Mouse (Mus musculus) midbrain, embryonic 16.5 days (tissue): ENCODE results near the gene Ppan. TPM values are rescaled to one million over a fixed set of nuclear protein-coding genes. Genes with fewer than 3 reads are reported as not detected.

ENCODE experiments used
- ATAC-seq: fragments of 200-750 bp; cut with Nextera tagmentation; 2 replicates; pipeline ENCODE4 v1.8.0; 2017; ENCODE audit warnings: moderate TSS enrichment
- H3K27ac ChIP-seq: fragments of 300-500 bp; sonication (generic); 2 replicates; pipeline ENCODE4 v1.5.1; 2014; ENCODE audit warnings: mild to moderate bottlenecking, low read length, mixed read lengths
- H3K27me3 ChIP-seq: fragments of 300-500 bp; sonication (generic); 2 replicates; pipeline ENCODE4 v1.6.1; 2014; ENCODE audit warnings: low read depth, low read length, mixed read lengths; ENCODE audit not compliant: control insufficient read depth, insufficient read depth
- H3K36me3 ChIP-seq: fragments of 300-500 bp; sonication (generic); 2 replicates; pipeline ENCODE4 v1.6.1; 2014; ENCODE audit warnings: mild to moderate bottlenecking, low read length, moderate library complexity, mixed read lengths; ENCODE audit not compliant: control insufficient read depth, insufficient read depth
- H3K4me1 ChIP-seq: fragments of 300-500 bp; sonication (generic); 2 replicates; pipeline ENCODE4 v1.6.1; 2014; ENCODE audit warnings: mild to moderate bottlenecking, low read length, mixed read lengths; ENCODE audit not compliant: control insufficient read depth, insufficient read depth
- H3K4me2 ChIP-seq: fragments of 300-500 bp; sonication (generic); 2 replicates; pipeline ENCODE4 v1.6.1; 2014; ENCODE audit warnings: mild to moderate bottlenecking, low read length, mixed read lengths
- H3K4me3 ChIP-seq: fragments of 300-500 bp; sonication (generic); 2 replicates; pipeline ENCODE4 v1.5.1; 2014; ENCODE audit warnings: low read depth, mild to moderate bottlenecking, low read length, moderate library complexity, mixed read lengths
- H3K9ac ChIP-seq: fragments of 300-500 bp; sonication (generic); 2 replicates; pipeline ENCODE4 v1.6.1; 2014; ENCODE audit warnings: low read depth, low read length, mixed read lengths
- H3K9me3 ChIP-seq: fragments of 300-500 bp; sonication (generic); replicated peaks from 2 replicates; pipeline ENCODE4 v1.6.1; 2014; ENCODE audit warnings: mild to moderate bottlenecking, low read length, mixed read lengths; ENCODE audit not compliant: control insufficient read depth, poor library complexity, severe bottlenecking
- WGBS: fragments of 180-500 bp; shearing (Covaris S2); extraction: QIAGEN DNeasy Blood & Tissue Kit; methylation state at CpG from one replicate; pipeline ENCODE4 v1.1.7; 2014; 5-methylcytosine and 5-hydroxymethylcytosine counted together
- polyA plus RNA-seq: library from polyadenylated mRNA; unstranded; fragments of >200 nt; fragmentation: Nextera tagmentation; extraction: Ambion mirVana; gene quantifications from 2 replicates; pipeline ENCODE4 v1.2.1, GENCODE M21; 2015

Ppan gene
- polyA plus RNA-seq, 1 experiment from 2014 or later, result 51.1 TPM

DNA sequence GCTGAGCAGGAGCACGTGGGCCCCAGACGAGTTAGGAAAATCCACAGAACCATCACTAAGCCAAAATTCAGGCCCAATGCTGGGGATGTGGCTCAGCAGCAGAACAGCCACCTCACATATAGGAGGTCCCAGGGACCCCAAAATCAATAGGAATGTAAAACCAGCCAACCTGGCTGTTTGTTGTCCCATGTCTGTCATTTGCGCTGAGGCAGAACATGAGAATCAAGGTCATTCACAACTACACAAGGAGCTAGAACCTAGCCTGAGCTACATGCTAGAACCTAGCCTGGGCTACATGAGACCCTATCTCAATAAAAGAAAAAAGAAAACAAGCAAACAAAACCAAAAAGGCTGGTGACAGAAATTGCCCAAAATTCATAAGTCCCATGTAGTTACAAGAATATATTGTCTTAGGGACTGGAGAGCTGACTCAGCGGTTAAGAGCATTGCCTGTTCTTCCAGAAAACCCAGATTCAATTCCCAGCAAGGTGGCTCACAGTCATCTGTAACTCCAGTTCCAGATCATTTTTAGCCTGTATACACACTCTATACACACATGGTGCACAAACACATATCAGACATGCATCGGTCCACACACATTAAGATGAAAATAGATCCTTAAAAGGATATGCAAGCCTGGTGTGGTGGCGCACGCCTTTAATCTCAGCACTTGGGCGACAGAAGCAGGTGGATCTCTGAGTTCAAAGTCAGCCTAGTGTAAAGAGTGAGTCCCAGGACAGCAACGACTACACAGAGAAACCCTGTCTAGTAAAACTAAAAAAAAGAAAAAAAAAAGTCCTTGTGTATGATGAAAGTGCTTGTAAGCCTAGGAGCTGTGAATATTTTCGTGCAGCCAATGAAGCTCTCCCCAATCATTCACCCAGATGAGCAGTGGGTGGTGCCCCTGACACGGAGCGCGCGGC, 10.6 kb upstream of the Ppan start:
- peak; percentile 20 for ATAC-seq
- peaks cover 3% of the 10 kb centered on the region; the same call in 1 of the 2 replicates for H3K36me3 ChIP-seq
- H3K9ac ChIP-seq, result peak overlapping the region; percentile 43
- peak overlapping the region; percentile 66 for H3K4me2 ChIP-seq
- H3K27ac ChIP-seq, result peak overlapping the region; percentile 62
- no peaks in the 10 kb centered on the region for H3K27me3 ChIP-seq
- 38% methylated on average over 14 of the region's 14 CpGs for WGBS
- H3K9me3 ChIP-seq, result no peaks in the 10 kb centered on the region
- peak overlapping the region; percentile 48 for H3K4me3 ChIP-seq
- H3K4me1 ChIP-seq, result peaks cover 5% of the 10 kb centered on the region

DNA sequence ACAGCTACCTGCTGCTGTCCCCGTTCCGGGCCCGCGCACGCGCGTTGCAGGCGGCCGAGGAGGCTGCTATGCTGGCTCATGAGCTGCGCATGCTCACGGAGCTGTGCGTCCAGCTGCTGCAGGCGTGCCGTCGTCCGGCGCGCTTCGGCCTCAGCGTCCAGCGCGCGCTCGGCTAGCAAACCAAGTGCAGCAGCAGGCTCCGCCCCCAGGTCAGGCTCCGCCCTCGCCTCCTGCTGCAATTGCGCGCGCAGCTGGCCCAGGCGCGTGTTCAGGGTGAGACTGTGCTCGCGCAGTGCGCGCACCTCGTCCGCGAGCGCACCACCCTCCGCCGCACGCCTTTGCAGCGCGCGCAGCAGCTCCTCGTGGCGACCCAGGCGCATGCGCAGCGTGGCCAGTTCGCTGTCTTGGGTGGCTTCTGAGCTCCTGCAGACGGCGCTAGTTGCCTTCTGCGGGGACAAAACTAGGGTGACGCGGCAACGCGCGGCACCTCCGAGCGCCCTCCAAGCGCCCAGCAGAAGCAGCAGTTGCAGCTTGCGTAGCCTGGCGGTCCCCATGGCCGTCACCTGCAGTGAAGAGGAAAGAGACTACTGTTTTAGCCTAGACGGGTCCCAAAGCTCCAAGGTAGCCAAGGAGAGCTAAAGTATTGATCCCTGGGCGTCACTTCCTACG, 9.8 kb upstream of the Ppan start:
- peak overlapping the region; percentile 74 for H3K9ac ChIP-seq
- no peaks in the 10 kb centered on the region for H3K9me3 ChIP-seq
- H3K4me3 ChIP-seq, result peak overlapping the region; percentile 48
- H3K4me2 ChIP-seq, result peak overlapping the region; percentile 71
- H3K4me1 ChIP-seq, result peaks cover 5% of the 10 kb centered on the region
- peak overlapping the region; percentile 96 for H3K27ac ChIP-seq
- under 1% methylated on average over 69 of the region's 69 CpGs for WGBS
- H3K36me3 ChIP-seq, result peaks cover 3% of the 10 kb centered on the region; the same call in 1 of the 2 replicates
- no peaks in the 10 kb centered on the region for H3K27me3 ChIP-seq
- ATAC-seq, result peak; percentile 95

DNA sequence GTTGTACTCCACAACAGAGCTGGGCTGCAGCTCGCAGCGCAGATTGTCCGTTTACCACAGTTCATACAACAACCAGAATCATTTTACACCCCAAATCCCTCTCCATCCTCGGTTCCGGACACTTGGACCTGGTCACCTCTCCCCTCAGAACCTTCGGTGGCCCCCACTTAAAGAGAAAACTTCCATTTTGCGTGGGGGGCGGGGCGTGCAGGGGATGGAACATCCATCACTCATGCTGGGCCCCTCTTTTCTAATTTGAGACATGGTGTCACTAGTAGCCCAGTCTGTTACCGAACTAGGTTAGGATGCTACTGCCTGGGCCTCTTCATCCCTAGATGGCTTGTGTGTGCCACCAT, 9.3 kb upstream of the Ppan start:
- ATAC-seq, result peak; percentile 18
- 20% methylated on average over 10 of the region's 10 CpGs for WGBS
- H3K9me3 ChIP-seq, result no peaks in the 10 kb centered on the region
- H3K4me3 ChIP-seq, result peak overlapping the region; percentile 48
- H3K4me1 ChIP-seq, result peaks cover 5% of the 10 kb centered on the region
- peak overlapping the region; percentile 96 for H3K27ac ChIP-seq
- H3K27me3 ChIP-seq, result no peaks in the 10 kb centered on the region
- H3K9ac ChIP-seq, result peak overlapping the region; percentile 74
- peak overlapping the region; percentile 71 for H3K4me2 ChIP-seq
- no peaks in the 10 kb centered on the region for H3K36me3 ChIP-seq

DNA sequence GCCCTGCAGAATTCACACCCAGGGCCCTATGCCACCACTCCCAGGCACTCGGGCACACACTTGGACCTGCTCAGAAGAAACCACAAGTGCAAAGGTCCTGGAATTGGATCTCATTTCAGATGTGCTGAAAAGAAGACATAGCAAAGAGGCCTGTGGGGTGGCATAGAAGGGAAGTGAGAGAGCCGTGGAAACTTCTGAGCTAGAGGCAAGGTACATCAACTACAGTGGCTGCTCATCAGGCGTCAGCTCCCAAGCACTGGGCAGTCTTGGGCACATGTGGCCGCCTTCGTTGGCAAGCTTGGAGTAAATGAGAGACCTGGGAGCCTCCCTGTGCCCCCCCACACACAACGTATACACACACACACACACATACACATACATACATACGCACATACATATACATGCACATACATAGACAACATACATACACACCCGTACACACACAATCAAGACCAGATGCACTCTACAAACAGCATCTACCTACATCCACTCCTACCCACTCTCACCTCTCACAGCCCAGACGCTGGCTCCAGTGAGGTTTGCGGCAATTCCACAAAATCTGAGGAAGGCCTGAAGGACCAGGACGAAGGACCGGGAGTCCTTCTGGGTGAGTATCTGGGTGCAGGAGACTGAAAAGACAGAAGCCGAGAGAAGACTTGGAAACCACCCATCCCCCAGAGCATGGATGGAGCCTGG, 8.7 kb upstream of the Ppan start, which contains the start of gene Angptl6:
Gene Angptl6 (minus strand): TSS at position 631 of the 696 bp plus-strand sequence.
- H3K4me2 ChIP-seq, result peak within 1 kb of the TSS; percentile 71
- peak within 1 kb of the TSS; percentile 74 for H3K9ac ChIP-seq
- no peaks in the 10 kb centered on the region for H3K36me3 ChIP-seq
- WGBS, result 93% methylated on average over 13 of the region's 13 CpGs
- H3K27me3 ChIP-seq, result no peaks in the 10 kb centered on the region
- peak within 1 kb of the TSS; percentile 96 for H3K27ac ChIP-seq
- peaks cover 5% of the 10 kb centered on the region for H3K4me1 ChIP-seq
- peak within 1 kb of the TSS; percentile 48 for H3K4me3 ChIP-seq
- no peaks in the 10 kb centered on the region for H3K9me3 ChIP-seq
- no peak for ATAC-seq

DNA sequence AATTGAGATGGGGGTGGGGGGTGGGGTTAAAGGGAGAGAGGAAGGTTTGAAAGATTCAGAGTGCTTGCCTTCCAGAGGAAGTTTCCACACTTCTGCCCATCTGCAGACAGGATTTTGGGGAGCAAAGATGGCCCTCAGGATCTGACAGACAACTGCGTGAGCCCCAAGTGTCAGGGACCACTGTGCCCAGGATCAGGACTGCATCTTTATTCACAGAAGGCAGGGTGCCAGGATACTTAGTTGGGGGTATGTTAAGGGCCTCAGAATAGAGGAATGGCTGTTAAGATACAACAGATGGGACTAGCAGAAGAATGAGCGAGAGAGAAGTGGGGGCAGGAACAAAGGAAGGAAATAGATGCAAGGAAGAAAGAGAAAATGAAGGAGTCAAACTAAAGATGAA, 1.4 kb upstream of the Ppan start:
- 86% methylated on average over 2 of the region's 2 CpGs for WGBS
- Histone ChIP-seq H3K4me1 (peaks cover 9% of the 10 kb centered on the region), H3K9me3 (no peaks in the 10 kb centered on the region), H3K4me3 (no peak overlapping the region), H3K27me3 (no peaks in the 10 kb centered on the region), H3K4me2 (no peak overlapping the region), H3K27ac (no peak overlapping the region), H3K36me3 (peaks cover 22% of the 10 kb centered on the region), H3K9ac (no peak overlapping the region)
- ATAC-seq, result no peak

DNA sequence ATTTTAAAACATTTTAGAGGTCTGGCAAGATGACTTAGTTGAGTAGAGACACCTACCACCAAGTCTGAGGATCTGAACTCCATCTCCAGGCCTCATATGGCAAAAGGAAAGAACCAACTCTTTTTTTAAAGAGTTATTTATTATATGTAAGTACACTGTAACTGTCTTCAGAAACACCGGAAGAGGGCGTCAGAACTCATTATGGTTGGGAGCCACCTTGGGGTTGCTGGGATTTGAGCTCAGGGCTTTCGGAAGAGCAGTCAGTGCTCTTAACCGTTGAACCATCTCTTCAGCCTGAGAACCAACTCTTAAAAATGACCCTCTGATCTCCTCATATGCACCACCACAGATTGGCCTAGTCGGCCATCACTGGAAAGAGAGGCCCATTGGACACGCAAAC, 784 bp upstream of the Ppan start:
- Histone ChIP-seq H3K9me3 (no peaks in the 10 kb centered on the region), H3K36me3 (peaks cover 28% of the 10 kb centered on the region), H3K9ac (no peak overlapping the region), H3K4me3 (peak overlapping the region; percentile 89; the same call in 1 of the 2 replicates), H3K27ac (peak overlapping the region; percentile 34; the same call in 1 of the 2 replicates), H3K4me1 (peaks cover 9% of the 10 kb centered on the region), H3K4me2 (peak overlapping the region; percentile 62), H3K27me3 (no peaks in the 10 kb centered on the region)
- WGBS, result 89% methylated on average over 6 of the region's 6 CpGs
- ATAC-seq, result no peak

DNA sequence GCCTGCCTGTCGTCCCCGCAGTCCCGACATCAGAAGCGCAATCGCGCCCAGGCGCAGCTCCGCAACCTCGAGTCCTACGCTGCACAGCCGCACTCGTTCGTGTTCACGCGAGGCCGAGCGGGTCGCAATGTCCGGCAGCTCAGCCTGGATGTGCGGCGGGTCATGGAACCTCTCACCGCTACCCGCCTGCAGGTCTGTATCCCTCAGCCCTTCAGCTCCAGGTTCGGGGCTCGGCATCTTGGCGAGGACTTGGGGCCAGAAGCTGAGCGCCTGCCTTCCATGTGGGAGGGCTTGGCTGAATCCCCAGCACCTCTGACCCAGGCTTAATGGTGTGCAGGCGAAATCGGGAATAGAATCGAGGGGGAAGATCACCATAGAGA, 401 bp downstream of the Ppan start:
- Histone ChIP-seq H3K4me1 (peaks cover 9% of the 10 kb centered on the region), H3K36me3 (peaks cover 30% of the 10 kb centered on the region), H3K9me3 (no peaks in the 10 kb centered on the region), H3K4me2 (peak overlapping the region; percentile 97), H3K9ac (peak overlapping the region; percentile 83), H3K4me3 (peak overlapping the region; percentile 89), H3K27me3 (no peaks in the 10 kb centered on the region), H3K27ac (peak overlapping the region; percentile 51)
- 0% methylated on average over 29 of the region's 30 CpGs for WGBS
- peak; percentile 61 for ATAC-seq

DNA sequence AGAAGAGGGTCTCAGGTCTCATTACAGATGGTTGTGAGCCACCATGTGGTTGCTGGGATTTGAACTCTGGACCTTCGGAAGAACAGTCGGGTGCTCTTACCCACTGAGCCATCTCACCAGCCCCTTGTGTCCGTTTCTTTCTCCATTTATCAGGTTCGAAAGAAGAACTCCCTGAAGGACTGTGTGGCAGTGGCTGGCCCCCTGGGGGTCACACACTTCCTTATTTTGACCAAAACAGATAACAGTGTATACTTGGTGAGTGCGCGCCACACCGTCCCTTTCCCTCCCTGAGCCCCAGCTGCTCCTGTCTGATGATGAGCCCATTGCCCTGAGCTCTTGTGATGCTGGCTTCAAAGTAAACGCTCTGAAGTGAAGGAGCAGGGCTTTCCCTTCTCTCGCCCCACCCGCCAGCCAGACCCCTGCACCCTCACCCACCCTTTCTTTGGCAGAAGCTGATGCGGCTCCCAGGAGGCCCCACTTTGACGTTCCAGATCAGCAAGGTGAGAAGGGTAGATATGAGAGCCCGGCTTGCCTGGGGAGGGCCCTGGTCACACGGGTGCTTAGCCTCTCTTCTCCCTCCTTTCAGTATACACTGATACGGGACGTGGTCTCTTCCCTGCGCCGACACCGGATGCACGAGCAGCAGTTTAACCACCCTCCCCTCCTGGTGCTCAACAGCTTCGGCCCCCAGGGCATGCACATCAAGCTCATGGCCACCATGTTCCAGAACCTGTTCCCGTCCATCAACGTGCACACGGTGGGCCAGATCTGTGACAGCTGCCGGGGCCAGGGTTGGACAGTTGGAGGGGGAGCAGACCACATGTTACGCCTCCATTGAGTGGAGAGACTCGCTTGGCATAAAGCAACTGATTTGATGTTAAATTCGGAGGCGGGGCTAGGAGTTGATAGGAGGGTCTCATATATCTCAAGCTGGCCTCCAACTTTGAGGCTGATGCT, 1.5 kb downstream of the Ppan start:
- Histone ChIP-seq H3K36me3 (peaks cover 36% of the 10 kb centered on the region), H3K9me3 (no peaks in the 10 kb centered on the region), H3K27ac (no peak overlapping the region), H3K4me2 (no peak overlapping the region; the same call in 1 of the 2 replicates), H3K9ac (no peak overlapping the region), H3K27me3 (no peaks in the 10 kb centered on the region), H3K4me1 (peaks cover 9% of the 10 kb centered on the region), H3K4me3 (no peak overlapping the region)
- ATAC-seq, result no peak
- 89% methylated on average over 29 of the region's 29 CpGs for WGBS
